Mouse (Mus musculus): ENCODE data around the gene Colec11.

Gene Colec11

DNA sequence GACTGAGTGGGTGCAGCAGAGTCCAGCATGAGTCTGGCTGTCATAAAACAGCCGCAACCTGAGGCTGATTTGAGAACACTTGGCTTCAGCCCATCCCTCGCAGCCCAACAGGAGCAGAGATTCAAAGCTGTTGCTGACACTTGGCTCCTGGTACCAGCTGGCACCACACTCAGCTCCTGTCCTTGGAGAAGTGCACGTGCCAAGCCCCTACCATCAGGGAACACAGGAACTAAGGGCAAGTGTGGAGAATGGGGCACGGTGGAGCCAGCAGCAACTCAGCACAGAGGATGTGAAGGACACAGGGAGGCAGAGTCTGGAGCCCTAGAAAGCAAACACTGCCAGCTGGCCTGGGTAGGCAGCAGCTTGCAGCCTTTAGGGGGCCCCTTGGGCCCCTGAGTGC is 20.9 kb downstream of the Colec11 start:
- DNase-seq (ENCODE audit: low spot score) = no peak

DNA sequence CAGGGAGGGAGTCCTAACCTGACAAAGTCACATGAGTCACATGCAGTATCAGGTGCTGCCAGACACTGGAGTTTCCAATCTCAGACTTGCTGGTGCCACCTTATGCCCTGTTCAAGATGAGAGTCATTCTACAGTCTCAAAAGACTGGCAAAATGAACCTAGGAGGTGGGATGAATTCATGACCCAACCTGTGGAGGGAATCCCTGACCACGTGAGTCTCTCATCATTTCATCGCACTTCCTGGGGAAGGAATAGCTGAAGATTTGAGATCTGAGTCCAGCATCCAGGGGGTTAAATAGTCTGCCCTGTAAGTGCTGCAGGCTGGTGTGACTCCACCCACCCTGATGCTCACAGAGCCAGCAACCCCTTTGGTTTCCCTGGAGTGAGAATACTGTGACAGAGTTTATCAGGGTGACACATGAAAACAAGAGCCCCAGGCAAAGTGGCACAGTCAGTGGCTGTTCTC is 24.6 kb downstream of the Colec11 start:
- DNase-seq (ENCODE audit: low spot score) = peak; percentile 29

- no peak for DNase-seq (ENCODE audit: low spot score)
These were observed 25.1 kb downstream of the Colec11 start for GRCm38 (mm10) chr12:28598110-28598509.

DNA sequence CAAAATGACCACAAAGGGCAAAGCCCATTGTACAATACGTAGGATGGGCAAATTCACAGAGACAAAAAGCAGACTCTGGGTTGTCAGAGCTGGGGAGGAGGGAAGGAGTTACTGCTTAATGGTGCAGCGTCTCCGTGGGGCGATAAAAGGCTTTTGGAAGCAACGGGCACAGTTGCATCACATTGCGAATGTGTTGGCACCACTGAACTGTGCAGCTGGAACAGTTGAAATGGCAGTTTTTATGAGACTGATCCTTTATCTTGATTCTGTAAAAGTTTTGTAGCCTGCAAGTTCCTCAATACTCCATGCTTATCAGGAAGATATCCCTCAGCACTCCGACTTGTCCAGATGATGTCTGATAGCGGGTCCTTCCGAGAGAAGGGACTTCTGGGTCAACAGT is 25.5 kb downstream of the Colec11 start:
- no peak for DNase-seq (ENCODE audit: low spot score)

DNA sequence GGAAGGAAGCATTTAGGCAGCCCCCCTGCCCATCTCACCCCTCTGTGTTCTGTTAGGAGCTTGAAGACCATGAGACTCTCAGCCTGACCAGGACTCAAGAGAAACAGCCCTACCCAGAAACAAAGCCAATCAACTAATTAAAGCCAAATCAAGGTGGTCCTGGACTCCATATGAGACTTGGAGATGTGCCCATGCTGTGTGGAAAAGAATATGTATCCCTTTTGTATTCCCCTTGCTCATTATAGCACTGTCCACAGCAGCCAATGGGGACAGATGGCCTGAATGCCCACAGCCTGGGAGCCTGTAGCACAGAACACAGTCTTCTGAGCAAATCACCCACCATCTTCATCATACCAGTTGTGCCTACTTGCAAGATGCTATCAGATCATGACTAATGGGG is 26.3 kb downstream of the Colec11 start:
- DNase-seq (ENCODE audit: low spot score) = no peak

DNA sequence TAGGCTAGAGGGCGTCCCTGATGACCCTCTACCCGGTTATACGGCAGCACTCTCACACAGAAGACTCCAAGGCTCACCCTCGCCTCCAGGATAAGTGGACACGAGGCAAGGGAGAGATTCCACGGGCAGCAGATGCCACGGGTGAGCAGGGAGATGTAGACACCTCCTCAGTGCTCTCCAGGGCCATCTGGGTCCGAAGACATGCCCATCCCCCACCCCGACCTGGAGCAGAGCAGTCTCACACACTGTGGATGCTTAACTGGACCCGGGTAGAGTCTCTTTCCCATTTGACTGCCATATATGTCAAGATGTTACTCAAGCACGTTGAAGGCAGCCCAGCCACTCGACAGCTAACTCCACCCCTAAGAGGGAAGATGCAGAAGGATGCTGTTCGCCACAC is 32.7 kb downstream of the Colec11 start:
- DNase-seq (ENCODE audit: low spot score) = no peak

DNA sequence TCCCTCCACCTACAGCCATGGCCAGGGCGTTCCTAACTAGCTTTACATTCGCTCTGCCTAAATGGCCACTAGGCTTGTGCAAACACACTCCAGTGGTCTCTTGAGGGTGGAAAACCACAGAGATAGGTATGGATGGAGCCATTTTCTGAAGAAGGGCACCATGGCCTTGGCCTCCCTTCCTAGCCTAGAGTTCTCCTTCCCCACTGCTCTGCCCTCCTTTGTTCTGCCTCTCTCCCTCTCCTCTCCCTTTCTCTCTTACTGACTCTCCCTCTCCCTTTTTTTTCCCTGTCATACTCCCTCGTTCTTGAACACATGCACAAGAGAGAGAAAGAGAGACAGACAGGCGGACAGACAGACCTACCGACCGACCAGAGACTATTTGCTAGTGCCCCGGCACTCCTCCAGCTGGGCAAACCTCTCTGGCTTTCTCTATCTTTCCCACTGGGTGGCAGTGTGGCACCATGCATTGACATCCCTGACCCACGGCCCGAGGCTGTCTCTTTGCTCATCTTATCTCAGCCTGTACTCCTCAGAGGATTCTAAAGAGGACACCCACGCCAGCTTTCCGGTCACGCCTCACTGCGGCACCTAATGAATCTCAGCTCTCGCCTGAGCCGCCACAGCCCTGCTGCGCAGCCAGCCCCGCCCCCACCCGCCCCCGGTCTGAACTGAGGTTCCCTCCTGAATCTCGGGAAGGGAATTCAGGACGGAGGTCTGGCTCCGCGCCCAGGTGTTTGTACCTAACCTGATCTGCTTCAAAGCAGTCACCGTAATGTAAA is 33.9 kb downstream of the Colec11 start:
- peak; percentile 94 for DNase-seq (ENCODE audit: low spot score)

DNA sequence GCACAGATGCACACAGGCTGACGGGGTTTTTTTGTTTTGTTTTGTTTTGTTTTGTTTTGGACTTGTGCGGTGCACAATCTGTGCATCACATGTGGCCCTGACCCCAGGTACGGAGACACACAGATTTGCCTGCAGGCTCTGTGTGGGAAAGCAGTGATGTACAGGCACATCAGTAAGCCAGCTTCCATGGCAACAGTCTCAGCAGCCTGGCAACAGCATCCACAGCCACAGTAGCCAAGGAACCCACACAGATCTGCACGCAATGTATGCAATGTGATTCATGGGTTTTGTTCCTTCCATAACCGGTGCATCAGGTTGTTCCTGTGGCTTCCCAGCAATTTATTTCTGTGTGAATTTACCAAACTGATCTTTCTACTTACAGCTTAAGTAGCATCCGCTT is 35.2 kb downstream of the Colec11 start:
- DNase-seq (ENCODE audit: low spot score) = no peak

GRCm38 (mm10) chr12:28584036-28584435 is 39.1 kb downstream of the Colec11 start:
- no peak for DNase-seq (ENCODE audit: low spot score)

DNA sequence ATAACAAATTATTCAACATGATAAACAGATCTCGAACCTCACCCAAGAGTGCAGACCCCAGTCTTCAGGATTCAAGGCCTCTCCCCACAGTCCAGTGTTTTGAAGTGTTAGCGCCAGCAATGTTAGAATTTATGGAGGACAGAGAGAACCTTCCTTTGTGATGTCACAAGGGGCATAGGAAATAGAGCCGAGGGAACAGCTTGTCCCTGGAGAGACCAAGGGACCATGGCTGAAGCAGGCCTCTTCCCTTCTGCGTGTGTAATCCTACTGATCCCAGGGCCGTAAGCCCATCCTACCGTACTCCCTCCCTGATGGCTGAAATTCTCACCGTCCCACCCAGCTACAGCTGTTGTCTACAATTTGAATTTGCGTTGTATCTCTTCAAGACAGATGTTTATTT is 40.8 kb downstream of the Colec11 start, which contains the start of gene Allc:
Allc (minus strand) TSS at position 101 of the 400 bp plus-strand sequence.
- no peak for DNase-seq (ENCODE audit: low spot score)

DNA sequence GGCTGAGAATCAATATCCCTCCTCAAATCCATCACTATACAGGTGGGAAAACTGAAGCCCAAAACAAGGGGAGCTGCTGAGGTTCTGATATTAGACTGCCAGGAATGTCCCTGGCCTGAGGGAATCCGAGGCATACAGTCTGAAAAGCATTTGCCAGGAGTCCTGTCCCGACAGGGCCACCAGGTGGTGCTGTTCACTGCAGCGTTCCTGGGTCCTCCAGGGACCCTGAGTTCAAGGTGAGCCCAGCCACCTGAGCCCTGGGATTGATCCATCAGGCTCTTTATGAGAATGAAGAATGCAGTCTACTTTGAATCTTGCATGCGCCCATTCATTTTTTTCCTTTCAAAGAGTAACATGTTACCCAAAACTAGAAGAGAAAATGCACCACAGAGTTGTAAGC is 44.0 kb downstream of the Colec11 start:
- DNase-seq (ENCODE audit: low spot score) = no peak

GRCm38 (mm10) chr12:28578147-28578546 is 45.0 kb downstream of the Colec11 start:
- DNase-seq (ENCODE audit: low spot score) = no peak

DNA sequence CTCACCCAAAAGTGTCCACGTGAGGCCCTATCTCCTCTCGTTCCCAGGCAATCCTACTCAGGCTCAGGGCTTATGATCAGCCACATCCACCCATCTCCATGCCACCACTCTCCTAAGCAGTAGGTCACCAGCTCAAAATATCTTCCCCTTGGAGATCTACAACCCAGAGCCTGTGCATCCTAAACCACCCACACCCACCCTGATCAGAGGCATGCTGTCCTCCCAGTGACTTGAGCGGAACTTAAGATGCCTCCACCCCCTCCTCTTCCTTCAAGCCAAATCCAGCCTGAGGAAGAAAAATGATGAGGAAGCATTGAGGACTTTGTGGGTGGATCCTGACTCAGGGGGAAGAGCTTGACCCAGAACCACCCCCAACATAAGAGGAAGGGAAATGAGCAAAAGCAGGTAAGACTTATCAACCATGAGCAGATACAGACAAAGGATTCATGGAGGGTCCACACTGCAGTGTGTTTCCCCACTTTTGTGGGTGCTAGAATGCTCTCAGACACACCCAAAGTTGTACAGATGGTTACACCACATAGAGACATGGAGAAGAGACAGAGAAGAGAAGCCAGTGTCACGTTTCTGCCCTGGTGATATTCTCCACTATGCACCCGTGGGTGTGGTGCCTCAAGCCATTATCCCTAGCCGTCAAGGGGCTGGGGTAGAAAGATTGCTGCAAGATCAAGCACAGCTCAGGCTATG is 47.7 kb downstream of the Colec11 start:
- no peak for DNase-seq (ENCODE audit: low spot score)

- no peak for DNase-seq (ENCODE audit: low spot score)
These were observed 50.9 kb downstream of the Colec11 start for GRCm38 (mm10) chr12:28572241-28572640.

- no peak for DNase-seq (ENCODE audit: low spot score)
These were observed 70.9 kb downstream of the Colec11 start, which contains the start of gene Dcdc2c for GRCm38 (mm10) chr12:28552299-28552698. TSS of gene Dcdc2c (minus strand) at chr12:28552399.

DNA sequence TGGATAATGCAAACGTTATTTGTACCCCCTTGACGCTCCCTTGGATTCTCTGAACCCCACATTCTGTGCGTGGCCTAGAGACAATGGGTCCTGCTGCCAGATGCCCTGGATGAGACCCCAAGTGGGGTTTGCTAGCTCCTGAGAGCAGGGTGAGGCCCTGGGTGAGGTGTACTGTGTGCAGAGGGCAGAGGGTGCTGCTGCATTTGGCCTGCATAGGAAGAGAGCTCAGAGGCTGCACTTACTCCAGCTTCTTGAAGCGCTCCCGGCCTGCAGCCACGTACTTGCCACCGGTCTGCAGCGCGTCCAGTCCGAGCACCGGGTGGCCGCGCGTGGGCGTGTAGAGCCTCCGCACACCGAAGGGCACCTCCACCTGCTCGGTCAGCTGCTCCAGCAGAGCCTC is 71.4 kb downstream of the Colec11 start:
- DNase-seq (ENCODE audit: low spot score) = no peak

DNA sequence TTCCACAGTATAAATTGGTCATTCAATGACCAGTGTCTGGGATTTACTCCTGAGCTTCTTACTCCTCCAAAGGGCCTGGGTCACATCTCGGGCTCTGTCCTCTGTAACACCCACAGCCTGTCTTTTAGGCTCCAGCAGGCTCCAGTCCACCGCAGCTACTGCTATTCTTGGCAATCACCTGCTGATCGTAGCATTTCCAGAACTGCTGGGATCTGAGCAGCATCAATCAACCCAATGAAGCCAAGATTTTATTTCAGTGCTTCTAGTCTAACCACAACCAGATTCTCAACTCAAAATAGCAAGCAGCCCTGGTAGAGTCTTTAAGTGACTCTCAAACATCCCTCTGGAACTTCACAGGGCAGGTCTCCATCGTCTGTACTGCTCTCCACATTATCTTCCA is 74.3 kb downstream of the Colec11 start:
- no peak for DNase-seq (ENCODE audit: low spot score)

Data from retina, embryonic 14.5 days (tissue).